Mouse (Mus musculus): ENCODE measurements around the gene Gm5862.
A peak's percentile ranks its signal among the peaks of the same experiment; 100 is the strongest.
"Not testable (repeated sequence)": the region's sequence is repeated elsewhere in the genome, so short reads cannot be mapped to it uniquely, and the experiment has no call there.

The Gm5862 gene

GRCm38 (mm10) chr5:26022816-26023215 lies at the start of gene Gm5862:
Gene Gm5862, minus strand, starts transcription at chr5:26022916.
- DNase-seq (ENCODE audit: low read depth, low spot score), result not testable (repeated sequence)

- no peak for DNase-seq (ENCODE audit: low read depth, low spot score)
Observed at GRCm38 (mm10) chr5:26070716-26071115, 48.0 kb upstream of the Gm5862 start.

GRCm38 (mm10) chr5:26058481-26058880 lies 35.8 kb upstream of the Gm5862 start, which contains the start of gene Gm7347:
Gene Gm7347, minus strand, starts transcription at chr5:26058581.
- not testable (repeated sequence) for DNase-seq (ENCODE audit: low read depth, low spot score)

- not testable (repeated sequence) for DNase-seq (ENCODE audit: low read depth, low spot score)
Observed at GRCm38 (mm10) chr5:26039458-26039857, 16.7 kb upstream of the Gm5862 start, which contains the start of gene Speer4a. Gene Speer4a, minus strand, starts transcription at chr5:26039558.

GRCm38 (mm10) chr5:26007697-26008096 lies 15.0 kb downstream of the Gm5862 start:
- not testable (repeated sequence) for DNase-seq (ENCODE audit: low read depth, low spot score)

- DNase-seq (ENCODE audit: low read depth, low spot score), result peak; percentile 75
Observed at GRCm38 (mm10) chr5:26006937-26007695, 15.6 kb downstream of the Gm5862 start.

GRCm38 (mm10) chr5:26004698-26005097 lies 18.0 kb downstream of the Gm5862 start, which contains the start of gene Gm1979:
Gene Gm1979, minus strand, starts transcription at chr5:26004798.
- DNase-seq (ENCODE audit: low read depth, low spot score), result not testable (repeated sequence)

- not testable (repeated sequence) for DNase-seq (ENCODE audit: low read depth, low spot score)
Observed at GRCm38 (mm10) chr5:25988550-25988949, 34.2 kb downstream of the Gm5862 start, which contains the start of gene Gm21698. Gene Gm21698, minus strand, starts transcription at chr5:25988650.

- not testable (repeated sequence) for DNase-seq (ENCODE audit: low read depth, low spot score)
Observed at GRCm38 (mm10) chr5:25972563-25972962, 50.2 kb downstream of the Gm5862 start, which contains the start of gene Gm21680. Gene Gm21680, minus strand, starts transcription at chr5:25972663.
